10 mouse cellular contexts compared by ENCODE assay signal in genomic region chr6:128736100-128736499, GRCm38 (mm10). TPM values are rescaled to one million over a fixed set of nuclear protein-coding genes. Genes with fewer than 3 reads are reported as not detected.
DNase-seq lines count a peak whose midpoint lies in the region; ATAC-seq and TF ChIP-seq lines count a peak whose summit lies in the region.
"Had no signal": no experiment of that assay in that cellular context is flagged by ENCODE, and none has a peak within 500 bp of the region (broad histone marks: within the 10 kb centered on the region; RNA-seq: fewer than 3 reads in every experiment).

No protein-coding gene starts in this region.

- no peak for DNase-seq in hindbrain, postnatal 0 days (ENCODE audit: low spot score)
- no peak for DNase-seq in hindbrain, embryonic 14.5 days (ENCODE audit: low spot score)
- no peak for DNase-seq in left cerebral cortex, adult 11 months (ENCODE audit: low spot score)
- no peak for DNase-seq in cerebellum, postnatal 4 days (ENCODE audit: low spot score in 2 of 2)
- DNase-seq in forebrain, embryonic 11.5 days (ENCODE audit: low spot score): no peak

- H3K9me3 ChIP-seq in hindbrain, postnatal 0 days (ENCODE audit: low read length): no peaks in the 10 kb centered on the region
- no peaks in the 10 kb centered on the region for H3K9me3 ChIP-seq in hindbrain, embryonic 14.5 days (ENCODE audit: control insufficient read depth, low read length)
- H3K9me3 ChIP-seq in ES-Bruce4 (replicated peaks; ENCODE audit: control insufficient read depth, insufficient read depth, low read length, poor library complexity, severe bottlenecking): peaks cover 10% of the 10 kb centered on the region
- H3K9me3 ChIP-seq in forebrain, embryonic 11.5 days (ENCODE audit: control insufficient read depth, low read length): no peaks in the 10 kb centered on the region
- H3K9me3 ChIP-seq: hindbrain, embryonic 15.5 days had no signal

- no peak overlapping the region for H3K4me2 ChIP-seq in hindbrain, postnatal 0 days (ENCODE audit: low read depth, low read length)
- no peak overlapping the region for H3K4me2 ChIP-seq in hindbrain, embryonic 14.5 days (replicated peaks)
- no peak overlapping the region for H3K4me2 ChIP-seq in forebrain, embryonic 11.5 days (ENCODE audit: low read depth, low read length, severe bottlenecking)
- H3K4me2 ChIP-seq: hindbrain, embryonic 15.5 days had no signal

- H3K27ac ChIP-seq in hindbrain, postnatal 0 days: no peak overlapping the region
- H3K27ac ChIP-seq in hindbrain, embryonic 14.5 days: no peak overlapping the region
- H3K27ac ChIP-seq in ES-Bruce4 (ENCODE audit: insufficient read depth, low read length): no peak overlapping the region
- H3K27ac ChIP-seq in forebrain, embryonic 11.5 days (ENCODE audit: low read depth, low read length): no peak overlapping the region
- H3K27ac ChIP-seq: hindbrain, embryonic 15.5 days had no signal

- no peaks in the 10 kb centered on the region for H3K4me1 ChIP-seq in hindbrain, postnatal 0 days (ENCODE audit: insufficient read depth, low read length)
- H3K4me1 ChIP-seq in hindbrain, embryonic 14.5 days (replicated peaks; ENCODE audit: control insufficient read depth, insufficient read depth, low read length): no peaks in the 10 kb centered on the region
- peaks cover 5% of the 10 kb centered on the region for H3K4me1 ChIP-seq in ES-Bruce4 (ENCODE audit: control insufficient read depth, insufficient read depth, low read length)
- no peaks in the 10 kb centered on the region for H3K4me1 ChIP-seq in forebrain, embryonic 11.5 days (replicated peaks; ENCODE audit: control insufficient read depth, insufficient read depth, low read length)
- H3K4me1 ChIP-seq: hindbrain, embryonic 15.5 days had no signal

- ATAC-seq in hindbrain, postnatal 0 days: no peak
- no peak for ATAC-seq in hindbrain, embryonic 14.5 days (ENCODE audit: low FRiP score)
- ATAC-seq in common myeloid progenitor, adult 5-6 weeks (replicated peaks; ENCODE audit: low read depth, poor library complexity, severe bottlenecking): peak; percentile 76
- peak; percentile 93 for ATAC-seq in megakaryocyte-erythroid progenitor cell, adult 5-6 weeks (replicated peaks; ENCODE audit: low FRiP score, low TSS enrichment, poor library complexity, severe bottlenecking)
- ATAC-seq in forebrain, embryonic 11.5 days (replicated peaks; ENCODE audit: low FRiP score): no peak

- no peaks in the 10 kb centered on the region for H3K36me3 ChIP-seq in hindbrain, postnatal 0 days (ENCODE audit: insufficient read depth, low read length)
- no peaks in the 10 kb centered on the region for H3K36me3 ChIP-seq in hindbrain, embryonic 14.5 days (replicated peaks; ENCODE audit: control insufficient read depth, insufficient read depth)
- no peaks in the 10 kb centered on the region for H3K36me3 ChIP-seq in ES-Bruce4 (ENCODE audit: control insufficient read depth, insufficient read depth, low read length, poor library complexity, severe bottlenecking)
- H3K36me3 ChIP-seq in forebrain, embryonic 11.5 days (ENCODE audit: control insufficient read depth, insufficient read depth, low read length): no peaks in the 10 kb centered on the region
- H3K36me3 ChIP-seq: hindbrain, embryonic 15.5 days had no signal

- no peaks in the 10 kb centered on the region for H3K27me3 ChIP-seq in hindbrain, postnatal 0 days (ENCODE audit: insufficient read depth, low read length)
- no peaks in the 10 kb centered on the region for H3K27me3 ChIP-seq in hindbrain, embryonic 14.5 days (ENCODE audit: control insufficient read depth, insufficient read depth, low read length)
- H3K27me3 ChIP-seq in ES-Bruce4 (ENCODE audit: control insufficient read depth, insufficient read depth, low read length, poor library complexity, severe bottlenecking): no peaks in the 10 kb centered on the region
- H3K27me3 ChIP-seq in forebrain, embryonic 11.5 days (ENCODE audit: control insufficient read depth, insufficient read depth, low read length): no peaks in the 10 kb centered on the region
- H3K27me3 ChIP-seq: hindbrain, embryonic 15.5 days had no signal

- H3K4me3 ChIP-seq in hindbrain, postnatal 0 days (ENCODE audit: low read length): no peak overlapping the region
- no peak overlapping the region for H3K4me3 ChIP-seq in hindbrain, embryonic 14.5 days (replicated peaks; ENCODE audit: low read length)
- no peak overlapping the region for H3K4me3 ChIP-seq in ES-Bruce4 (ENCODE audit: low read depth, low read length)
- H3K4me3 ChIP-seq in forebrain, embryonic 11.5 days (ENCODE audit: low read depth, low read length): no peak overlapping the region
- H3K4me3 ChIP-seq: hindbrain, embryonic 15.5 days; myocyte had no signal

- peak; percentile 10; the same call in 1 of the 2 replicates for TF ChIP-seq CTCF in hindbrain, postnatal 0 days (IDR thresholded peaks at IDR 0.05; ENCODE audit: low read depth)
- TF ChIP-seq CTCF in ES-Bruce4 (IDR thresholded peaks at IDR 0.05; ENCODE audit: low read depth, low read length): peak; percentile 56

- no peak overlapping the region for H3K9ac ChIP-seq in hindbrain, postnatal 0 days (replicated peaks; ENCODE audit: low read length)
- no peak overlapping the region for H3K9ac ChIP-seq in hindbrain, embryonic 14.5 days
- H3K9ac ChIP-seq in ES-Bruce4 (ENCODE audit: low read depth, poor library complexity, severe bottlenecking): no peak overlapping the region
- H3K9ac ChIP-seq in forebrain, embryonic 11.5 days (ENCODE audit: low read length): no peak overlapping the region
- H3K9ac ChIP-seq: hindbrain, embryonic 15.5 days had no signal

- TF ChIP-seq POLR2A in ES-Bruce4 (IDR thresholded peaks at IDR 0.05; ENCODE audit: insufficient read depth, low read length): no peak

- no peak for TF ChIP-seq EP300 in ES-Bruce4 (IDR thresholded peaks at IDR 0.05; ENCODE audit: insufficient read depth, low read depth, low read length)

RNA-seq across cellular contexts. Expression of gene Klrb1, which starts 13.2 kb away (rescaled TPM):
- total RNA-seq in hindbrain, postnatal 0 days (2014; rRNA removed): 0.31 and 1.9 TPM in 2 replicates
- 1.1 and 1.2 TPM in 2 replicates for polyA plus RNA-seq in hindbrain, postnatal 0 days (2015; fragmentation: Nextera tagmentation; extraction: Ambion mirVana)
- polyA plus RNA-seq in hindbrain, embryonic 14.5 days (2014; fragmentation: Nextera tagmentation; extraction: Ambion mirVana): 0.51 and 0.78 TPM in 2 replicates
- polyA plus RNA-seq in ES-Bruce4 (2011; ENCODE audit: insufficient read depth, insufficient read length, low read depth, missing spikeins): not detected in 2 replicates
- total RNA-seq in common myeloid progenitor, adult 5-6 weeks (2017): not detected in 2 replicates
- 2.4 TPM in 1 of 2 replicates, not detected in the other for total RNA-seq in megakaryocyte-erythroid progenitor cell, adult 5-6 weeks (2014; fragmentation: Nextera tagmentation)
- total RNA-seq in megakaryocyte-erythroid progenitor cell, adult 5-6 weeks (2017): not detected in 2 replicates
- polyA plus RNA-seq in forebrain, embryonic 11.5 days (2014; fragmentation: Nextera tagmentation; extraction: Ambion mirVana): not detected in 2 replicates
- polyA plus RNA-seq: myocyte had no signal

RNA-seq across cellular contexts. Expression of gene Klrb1c, which starts 52.9 kb away (rescaled TPM):
- total RNA-seq in hindbrain, postnatal 0 days (2014; rRNA removed): 0.10 TPM in 1 of 2 replicates, not detected in the other
- 0.13 and 0.14 TPM in 2 replicates for polyA plus RNA-seq in hindbrain, postnatal 0 days (2015; fragmentation: Nextera tagmentation; extraction: Ambion mirVana)
- 0.23 TPM in 1 of 2 replicates, not detected in the other for polyA plus RNA-seq in hindbrain, embryonic 14.5 days (2014; fragmentation: Nextera tagmentation; extraction: Ambion mirVana)
- not detected in 2 replicates for polyA plus RNA-seq in ES-Bruce4 (2011; ENCODE audit: insufficient read depth, insufficient read length, low read depth, missing spikeins)
- 0.44 and 0.59 TPM in 2 replicates for total RNA-seq in common myeloid progenitor, adult 5-6 weeks (2017)
- total RNA-seq in megakaryocyte-erythroid progenitor cell, adult 5-6 weeks (2014; fragmentation: Nextera tagmentation): 0.39 and 1.2 TPM in 2 replicates
- total RNA-seq in megakaryocyte-erythroid progenitor cell, adult 5-6 weeks (2017): 1.3 and 14.3 TPM in 2 replicates
- not detected in 2 replicates for polyA plus RNA-seq in forebrain, embryonic 11.5 days (2014; fragmentation: Nextera tagmentation; extraction: Ambion mirVana)
- polyA plus RNA-seq: hindbrain, embryonic 15.5 days; myocyte had no signal

Comparison
In these comparisons a context has a peak if more than half of its experiments do, and no peak if none do; other contexts are left out.
1. ATAC-seq: peak in common myeloid progenitor, adult 5-6 weeks (single experiment) and megakaryocyte-erythroid progenitor cell, adult 5-6 weeks (single experiment); none in hindbrain, postnatal 0 days (single experiment), hindbrain, embryonic 14.5 days (single experiment) and forebrain, embryonic 11.5 days (single experiment).